Mouse (Mus musculus) ES-Bruce4 (cell line): Measurements from ENCODE around the gene Cyp19a1.

Source experiments
- CTCF ChIP-seq: IDR thresholded peaks from one replicate; pipeline ENCODE4 v1.8.1; 2011; ENCODE audit warnings: low read depth, low read length
- POLR2A ChIP-seq: IDR thresholded peaks from one replicate; pipeline ENCODE4 v1.8.1; 2011; ENCODE audit warnings: low read length; ENCODE audit not compliant: insufficient read depth

GRCm38 (mm10) chr9:54275283-54275682 lies 7.4 kb upstream of the Cyp19a1 start:
- TF ChIP-seq POLR2A (no peak), CTCF (no peak)
